ENCODE assay signal across 18 mouse cellular contexts in genomic region chr13:82318395-82318794, GRCm38 (mm10).
DNase-seq lines count a peak whose midpoint lies in the region; TF ChIP-seq lines count a peak whose summit lies in the region.
"Had no signal": no experiment of that assay in that cellular context is flagged by ENCODE, and none has a peak within 500 bp of the region (broad histone marks: within the 10 kb centered on the region; RNA-seq: fewer than 3 reads in every experiment).

No protein-coding gene starts in this region.

- peak overlapping the region; percentile 70; the same call in 1 of the 2 replicates for H3K27ac ChIP-seq in left cerebral cortex, adult 2 months
- H3K27ac ChIP-seq: embryonic facial prominence, embryonic 10.5 days; embryonic facial prominence, embryonic 12.5 days; forebrain, embryonic 13.5 days had no signal

- DNase-seq in left cerebral cortex, adult 2 months (ENCODE audit: extremely low spot score in 1 of 2, low spot score in 2 of 2), result no peak
- no peak for DNase-seq in left cerebral cortex, postnatal 36 days (ENCODE audit: low spot score in 2 of 2)
- peak; percentile 56 for DNase-seq in brain, adult 2 months (ENCODE audit: low read depth, low spot score)
- DNase-seq in telencephalon, adult 2 months (ENCODE audit: low read depth, low spot score), result peak; percentile 60
- no peak for DNase-seq in kidney, adult 8-10 months
- DNase-seq: adrenal gland, adult 2 months; adrenal gland, postnatal 10 days; adrenal gland, postnatal 25 days; cerebellum, adult 11-12 months; cerebellum, adult 2 months; cerebellum, adult 9-10 months; cerebellum, postnatal 10 days; cerebellum, postnatal 25 days; forebrain, postnatal 0 days had no signal

- H3K4me3 ChIP-seq in left cerebral cortex, adult 2 months, result no peak overlapping the region
- H3K4me3 ChIP-seq: embryonic facial prominence, embryonic 10.5 days; embryonic facial prominence, embryonic 12.5 days; forebrain, embryonic 13.5 days; forebrain, embryonic 15.5 days had no signal

- intact Hi-C loops in left cerebral cortex, adult 2 months (cut with DNase I), result loop anchor here (2.0 to 10.0 kb wide), 11 partner anchors 74 to 1334 kb away; no protein-coding TSS in a partner anchor
- intact Hi-C loops in left cerebral cortex, postnatal 36 days (cut with DNase I), result loop anchor here (10.0 kb wide), 1 partner anchor 1206 kb away; no protein-coding TSS in a partner anchor

- no peak for TF ChIP-seq CTCF in left cerebral cortex, adult 2 months (IDR thresholded peaks at IDR 0.05)

Comparison
In these comparisons a context has a peak if more than half of its experiments do, and no peak if none do; other contexts are left out.
1. DNase-seq: peak in brain, adult 2 months (single experiment) and telencephalon, adult 2 months (single experiment); none in left cerebral cortex, adult 2 months (0 of 2), left cerebral cortex, postnatal 36 days (0 of 2) and kidney, adult 8-10 months (0 of 2).